Comparison of ENCODE assay signal across 9 mouse cellular contexts in the genomic region with DNA sequence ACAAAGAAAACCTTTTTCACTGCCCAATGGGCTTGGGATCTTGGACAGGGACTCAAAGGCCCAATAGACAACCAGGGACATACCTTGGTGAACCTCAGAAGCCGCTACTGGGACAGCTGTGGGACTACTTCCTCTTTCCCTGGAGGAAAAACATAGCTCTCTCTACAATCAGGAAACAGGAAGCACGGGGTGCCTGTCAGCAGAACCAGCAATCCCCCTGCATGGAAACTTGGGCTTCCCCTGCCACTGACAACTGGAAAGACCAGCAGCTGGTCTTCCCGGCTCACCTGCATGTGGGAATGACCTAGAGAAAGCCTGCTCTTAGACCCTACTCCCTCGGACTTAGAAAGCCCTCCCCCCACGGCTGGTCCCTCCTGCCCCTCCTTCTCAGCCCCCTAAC.
A peak's percentile ranks its signal among the peaks of the same experiment; 100 is the strongest.
DNase-seq lines count a peak whose midpoint lies in the region; ATAC-seq and TF ChIP-seq lines count a peak whose summit lies in the region.
"Had no signal": no experiment of that assay in that cellular context is flagged by ENCODE, and none has a peak within 500 bp of the region (broad histone marks: within the 10 kb centered on the region; RNA-seq: fewer than 3 reads in every experiment).

No protein-coding gene starts in this region.

- no peaks in the 10 kb centered on the region for H3K27me3 ChIP-seq in hindbrain, postnatal 0 days (ENCODE audit: insufficient read depth, low read length)

- no peak for ATAC-seq in hindbrain, postnatal 0 days
- ATAC-seq: forebrain, postnatal 0 days had no signal

- DNase-seq in layer of hippocampus, adult 2 months (ENCODE audit: low spot score in 2 of 2), result no peak
- DNase-seq in layer of hippocampus, postnatal 14 days (ENCODE audit: low spot score in 2 of 2), result no peak
- no peak for DNase-seq in hindbrain, postnatal 0 days (ENCODE audit: low spot score)
- DNase-seq in layer of hippocampus, adult 9-11 months, result no peak
- DNase-seq in ovary, adult 18-20 months (ENCODE audit: low spot score), result no peak
- no peak for DNase-seq in layer of hippocampus, postnatal 25 days (ENCODE audit: extremely low spot score in 1 of 2, low spot score in 1 of 2)
- DNase-seq: forebrain, postnatal 0 days had no signal

- no peak for TF ChIP-seq POLR2A in bone marrow, adult 2 months (IDR thresholded peaks at IDR 0.05; ENCODE audit: borderline replicate concordance, control insufficient read depth, low read depth, low read length)

- H3K4me2 ChIP-seq in hindbrain, postnatal 0 days (ENCODE audit: low read depth, low read length), result peak overlapping the region; percentile 23; the same call in 1 of the 2 replicates

- peaks cover 3% of the 10 kb centered on the region; the same call in 1 of the 2 replicates for H3K4me1 ChIP-seq in bone marrow, adult 2 months (ENCODE audit: control insufficient read depth, insufficient read depth, low read length)
- no peaks in the 10 kb centered on the region for H3K4me1 ChIP-seq in hindbrain, postnatal 0 days (ENCODE audit: insufficient read depth, low read length)

- no peaks in the 10 kb centered on the region for H3K9me3 ChIP-seq in hindbrain, postnatal 0 days (ENCODE audit: low read length)

- peak overlapping the region; percentile 64; the same call in 1 of the 2 replicates for H3K27ac ChIP-seq in layer of hippocampus, adult 2 months
- H3K27ac ChIP-seq in bone marrow, adult 2 months (ENCODE audit: control insufficient read depth, insufficient read depth, low read depth, low read length, poor library complexity), result no peak overlapping the region
- H3K27ac ChIP-seq in hindbrain, postnatal 0 days, result no peak overlapping the region
- H3K27ac ChIP-seq in macrophage, result peak overlapping the region; percentile 50

- no peaks in the 10 kb centered on the region for H3K36me3 ChIP-seq in hindbrain, postnatal 0 days (ENCODE audit: insufficient read depth, low read length)
- no peaks in the 10 kb centered on the region for H3K36me3 ChIP-seq in macrophage (ENCODE audit: inconsistent target)

- H3K9ac ChIP-seq in hindbrain, postnatal 0 days (replicated peaks; ENCODE audit: low read length), result no peak overlapping the region
- H3K9ac ChIP-seq: forebrain, postnatal 0 days had no signal

- H3K79me2 ChIP-seq in macrophage (ENCODE audit: inconsistent target), result no peaks in the 10 kb centered on the region

- WGBS in bone marrow, adult 2 months, result 5% methylated on average over 5 of the region's 5 CpGs
- WGBS in hindbrain, postnatal 0 days, result 54% methylated on average over 5 of the region's 5 CpGs
- WGBS in macrophage (ENCODE audit: missing documents), result 3% methylated on average over 5 of the region's 5 CpGs

- no peak overlapping the region for H3K4me3 ChIP-seq in layer of hippocampus, adult 2 months
- peak overlapping the region; percentile 15 for H3K4me3 ChIP-seq in bone marrow, adult 2 months (replicated peaks; ENCODE audit: control insufficient read depth, low read depth, low read length)
- H3K4me3 ChIP-seq in hindbrain, postnatal 0 days (ENCODE audit: low read length), result no peak overlapping the region
- H3K4me3 ChIP-seq in macrophage (ENCODE audit: inconsistent target), result no peak overlapping the region; the same call in 1 of the 2 replicates

- no peak for TF ChIP-seq CTCF in layer of hippocampus, adult 2 months (conservative IDR thresholded peaks at IDR 0.05)
- TF ChIP-seq CTCF in bone marrow, adult 2 months (IDR thresholded peaks at IDR 0.05; ENCODE audit: control insufficient read depth, insufficient read depth, low read length), result no peak
- TF ChIP-seq CTCF in hindbrain, postnatal 0 days (IDR thresholded peaks at IDR 0.05; ENCODE audit: low read depth), result no peak

Comparison
In these comparisons a context has a peak if more than half of its experiments do, and no peak if none do; other contexts are left out.
1. H3K27ac ChIP-seq: peak in layer of hippocampus, adult 2 months (single experiment) and macrophage (single experiment); none in bone marrow, adult 2 months (single experiment) and hindbrain, postnatal 0 days (single experiment).